Comparison of ENCODE assay signal across 8 mouse cellular contexts in the genomic region with DNA sequence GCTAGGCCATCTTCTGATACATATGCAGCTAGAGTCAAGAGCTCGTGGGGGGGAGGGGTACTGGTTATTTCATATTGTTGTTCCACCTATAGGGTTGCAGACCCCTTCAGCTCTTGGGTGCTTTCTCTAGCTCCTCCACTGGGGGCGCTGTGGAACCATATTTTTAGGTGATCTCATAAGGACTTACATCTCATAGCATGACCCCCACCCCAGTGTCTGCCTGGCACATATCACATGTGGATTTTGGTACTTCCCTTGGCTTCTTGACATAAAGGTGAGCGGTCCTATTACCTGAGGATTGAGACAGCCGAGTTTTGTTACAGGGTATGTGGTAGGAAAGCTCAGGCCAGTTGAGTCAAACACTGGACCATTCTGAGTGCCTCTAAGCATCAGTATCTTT. TPM values are rescaled to one million over a fixed set of nuclear protein-coding genes. Genes with fewer than 3 reads are reported as not detected.
DNase-seq lines count a peak whose midpoint lies in the region; ATAC-seq lines count a peak whose summit lies in the region.

No protein-coding gene starts in this region.

- H3K9ac ChIP-seq in forebrain, embryonic 11.5 days (ENCODE audit: low read length), result no peak overlapping the region
- H3K9ac ChIP-seq in forebrain, embryonic 14.5 days (ENCODE audit: low read length), result no peak overlapping the region
- H3K9ac ChIP-seq in liver, embryonic 11.5 days (ENCODE audit: low read depth, low read length), result no peak overlapping the region

- H3K4me3 ChIP-seq in forebrain, embryonic 11.5 days (ENCODE audit: low read depth, low read length), result no peak overlapping the region
- H3K4me3 ChIP-seq in forebrain, embryonic 14.5 days (ENCODE audit: low read depth, low read length), result no peak overlapping the region
- no peak overlapping the region for H3K4me3 ChIP-seq in liver, embryonic 11.5 days (ENCODE audit: low read depth, low read length)

- H3K36me3 ChIP-seq in forebrain, embryonic 11.5 days (ENCODE audit: control insufficient read depth, insufficient read depth, low read length), result no peaks in the 10 kb centered on the region
- H3K36me3 ChIP-seq in forebrain, embryonic 14.5 days (ENCODE audit: control insufficient read depth, insufficient read depth, low read length), result no peaks in the 10 kb centered on the region
- H3K36me3 ChIP-seq in liver, embryonic 11.5 days (ENCODE audit: control insufficient read depth, insufficient read depth, low read length), result no peaks in the 10 kb centered on the region

- H3K4me2 ChIP-seq in forebrain, embryonic 11.5 days (ENCODE audit: low read depth, low read length, severe bottlenecking), result no peak overlapping the region
- H3K4me2 ChIP-seq in forebrain, embryonic 14.5 days (ENCODE audit: low read length), result no peak overlapping the region
- no peak overlapping the region for H3K4me2 ChIP-seq in liver, embryonic 11.5 days

- no peak overlapping the region for H3K27ac ChIP-seq in forebrain, embryonic 11.5 days (ENCODE audit: low read depth, low read length)
- no peak overlapping the region for H3K27ac ChIP-seq in forebrain, embryonic 14.5 days (ENCODE audit: low read depth, low read length)
- H3K27ac ChIP-seq in liver, embryonic 11.5 days (ENCODE audit: low read depth, low read length), result no peak overlapping the region

- H3K27me3 ChIP-seq in forebrain, embryonic 11.5 days (ENCODE audit: control insufficient read depth, insufficient read depth, low read length), result no peaks in the 10 kb centered on the region
- H3K27me3 ChIP-seq in forebrain, embryonic 14.5 days (replicated peaks; ENCODE audit: control insufficient read depth, insufficient read depth, low read length), result no peaks in the 10 kb centered on the region
- no peaks in the 10 kb centered on the region for H3K27me3 ChIP-seq in liver, embryonic 11.5 days (replicated peaks; ENCODE audit: control insufficient read depth, insufficient read depth, low read length)

- H3K4me1 ChIP-seq in forebrain, embryonic 11.5 days (replicated peaks; ENCODE audit: control insufficient read depth, insufficient read depth, low read length), result no peaks in the 10 kb centered on the region
- no peaks in the 10 kb centered on the region for H3K4me1 ChIP-seq in forebrain, embryonic 14.5 days (ENCODE audit: control insufficient read depth, insufficient read depth, low read length)
- H3K4me1 ChIP-seq in liver, embryonic 11.5 days (replicated peaks; ENCODE audit: control insufficient read depth, insufficient read depth, low read length), result no peaks in the 10 kb centered on the region

- peak; percentile 54 for DNase-seq in forebrain, embryonic 11.5 days (ENCODE audit: low spot score)
- DNase-seq in forebrain, embryonic 14.5 days (ENCODE audit: low spot score), result no peak
- peak; percentile 33 for DNase-seq in 3T3-L1 (ENCODE audit: low read depth, low spot score)
- DNase-seq in T-cell, adult 2 months (ENCODE audit: low spot score), result peak; percentile 54
- no peak for DNase-seq in liver, embryonic 11.5 days (ENCODE audit: low spot score)
- no peak for DNase-seq in frontal cortex, postnatal 10 days (ENCODE audit: low spot score in 2 of 2)
- DNase-seq in frontal cortex, adult 2 months (ENCODE audit: extremely low spot score in 1 of 2, low spot score in 1 of 2), result no peak

- H3K9me3 ChIP-seq in forebrain, embryonic 11.5 days (ENCODE audit: control insufficient read depth, low read length), result no peaks in the 10 kb centered on the region
- no peaks in the 10 kb centered on the region for H3K9me3 ChIP-seq in forebrain, embryonic 14.5 days (replicated peaks; ENCODE audit: control insufficient read depth, low read length)
- no peaks in the 10 kb centered on the region for H3K9me3 ChIP-seq in liver, embryonic 11.5 days (ENCODE audit: control insufficient read depth, low read length)

- 56% methylated on average over 4 of the region's 4 CpGs for WGBS in forebrain, embryonic 11.5 days
- 60% methylated on average over 4 of the region's 4 CpGs for WGBS in forebrain, embryonic 14.5 days
- 45% methylated on average over 4 of the region's 4 CpGs for WGBS in liver, embryonic 11.5 days

- peak; percentile 33; the same call in 1 of the 2 replicates for ATAC-seq in forebrain, embryonic 11.5 days (replicated peaks; ENCODE audit: low FRiP score)
- ATAC-seq in forebrain, embryonic 14.5 days, result no peak
- peak; percentile 29 for ATAC-seq in liver, embryonic 11.5 days (replicated peaks; ENCODE audit: low FRiP score)
- ATAC-seq in neutrophil, adult 5-6 weeks (ENCODE audit: extremely low read depth, insufficient number of reproducible peaks, low FRiP score, poor library complexity, severe bottlenecking), result peak; percentile 51; the same call in 1 of the 2 replicates

RNA-seq across cellular contexts. Expression of a gene that starts 22.0 kb away (rescaled TPM):
- polyA plus RNA-seq in forebrain, embryonic 11.5 days (2014; fragmentation: Nextera tagmentation; extraction: Ambion mirVana), result 21.0 and 22.3 TPM in 2 replicates
- polyA plus RNA-seq in forebrain, embryonic 14.5 days (2014; fragmentation: Nextera tagmentation; extraction: Ambion mirVana), result 119 and 148 TPM in 2 replicates
- polyA plus RNA-seq in liver, embryonic 11.5 days (2014; fragmentation: Nextera tagmentation; extraction: Ambion mirVana), result 0.57 and 0.75 TPM in 2 replicates
- 9.6 and 11.9 TPM in 2 replicates for total RNA-seq in neutrophil, adult 5-6 weeks (2017)
- 136 and 168 TPM in 2 replicates for polyA plus RNA-seq in frontal cortex, adult 2 months (2012; rRNA removed)

RNA-seq across cellular contexts. Expression of a gene that starts 22.7 kb away (rescaled TPM):
- polyA plus RNA-seq in forebrain, embryonic 11.5 days (2014; fragmentation: Nextera tagmentation; extraction: Ambion mirVana), result 86.4 and 103 TPM in 2 replicates
- polyA plus RNA-seq in forebrain, embryonic 14.5 days (2014; fragmentation: Nextera tagmentation; extraction: Ambion mirVana), result 103 and 106 TPM in 2 replicates
- 96.1 and 104 TPM in 2 replicates for polyA plus RNA-seq in liver, embryonic 11.5 days (2014; fragmentation: Nextera tagmentation; extraction: Ambion mirVana)
- total RNA-seq in neutrophil, adult 5-6 weeks (2017), result 182 and 204 TPM in 2 replicates
- 42.0 and 44.5 TPM in 2 replicates for polyA plus RNA-seq in frontal cortex, adult 2 months (2012; rRNA removed)

Comparison
In these comparisons a context has a peak if more than half of its experiments do, and no peak if none do; other contexts are left out.
1. DNase-seq: peak in forebrain, embryonic 11.5 days (single experiment), 3T3-L1 (single experiment) and T-cell, adult 2 months (single experiment); none in forebrain, embryonic 14.5 days (single experiment), liver, embryonic 11.5 days (single experiment), frontal cortex, postnatal 10 days (0 of 2) and frontal cortex, adult 2 months (0 of 2).
2. RNA of a gene that starts 22.0 kb away (polyA plus RNA-seq): 136 to 168 TPM in frontal cortex, adult 2 months, 119 to 148 TPM in forebrain, embryonic 14.5 days and 21.0 to 22.3 TPM in forebrain, embryonic 11.5 days; 0.57 to 0.75 TPM in liver, embryonic 11.5 days; every median in the first group is over 10 times any median in the second.